Mouse (Mus musculus) thymus, postnatal 14 days (tissue): ENCODE measurements around the gene Gp1ba.

Experiments
- DNase-seq: peaks from one replicate; pipeline ENCODE4 v3.0.0; 2021

Gene Gp1ba

DNA sequence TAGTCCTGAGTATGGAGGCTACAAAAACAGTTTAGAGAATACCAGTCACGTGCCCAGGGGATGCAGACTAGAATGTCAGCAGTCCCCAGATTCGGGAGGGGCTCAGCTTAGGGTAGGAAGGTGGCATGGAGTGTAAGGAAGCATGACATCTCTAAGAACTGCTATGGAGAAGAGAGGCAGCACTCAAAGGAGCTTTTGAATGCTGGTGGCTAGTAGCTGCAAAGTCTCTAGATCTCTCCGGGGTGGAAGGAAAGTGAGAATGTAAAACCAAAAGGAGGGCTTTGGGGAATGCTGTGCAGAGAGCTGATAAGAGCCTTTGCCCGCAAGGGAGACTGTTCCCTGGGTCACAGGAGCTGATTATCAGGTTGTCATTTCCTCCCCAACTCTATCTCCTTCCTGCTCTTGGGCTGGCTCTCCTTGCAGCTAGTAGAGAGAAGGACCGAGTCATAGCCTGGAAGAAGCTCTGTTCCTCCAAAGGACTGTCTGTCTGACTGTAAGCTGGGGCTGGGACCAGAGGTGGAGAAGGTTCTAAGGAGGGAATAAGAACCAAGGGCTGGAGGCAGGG lies at the start of gene Gp1ba:
Gp1ba (plus strand) TSS at position 409 of the 565 bp plus-strand sequence.
- no peak for DNase-seq

DNA sequence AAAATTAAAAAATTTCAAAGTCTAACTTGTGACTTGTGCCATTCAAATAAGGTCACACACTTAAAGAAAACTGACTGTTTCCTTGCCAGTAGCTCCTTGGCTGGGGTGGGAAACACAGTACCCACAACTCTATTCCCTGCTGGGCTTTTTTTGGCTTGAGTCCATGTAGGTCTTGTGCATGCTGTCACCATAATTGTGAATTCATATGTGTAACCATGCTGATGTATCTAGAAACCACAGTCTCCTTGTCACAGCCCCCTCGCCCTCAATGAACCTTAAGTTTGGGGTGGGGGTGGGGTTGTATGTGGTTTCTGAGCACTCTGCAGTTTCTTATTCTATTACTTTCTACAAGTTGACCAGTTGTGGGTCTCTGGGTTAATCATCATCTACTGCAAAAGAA lies 47.2 kb upstream of the Gp1ba start:
- DNase-seq, result no peak

DNA sequence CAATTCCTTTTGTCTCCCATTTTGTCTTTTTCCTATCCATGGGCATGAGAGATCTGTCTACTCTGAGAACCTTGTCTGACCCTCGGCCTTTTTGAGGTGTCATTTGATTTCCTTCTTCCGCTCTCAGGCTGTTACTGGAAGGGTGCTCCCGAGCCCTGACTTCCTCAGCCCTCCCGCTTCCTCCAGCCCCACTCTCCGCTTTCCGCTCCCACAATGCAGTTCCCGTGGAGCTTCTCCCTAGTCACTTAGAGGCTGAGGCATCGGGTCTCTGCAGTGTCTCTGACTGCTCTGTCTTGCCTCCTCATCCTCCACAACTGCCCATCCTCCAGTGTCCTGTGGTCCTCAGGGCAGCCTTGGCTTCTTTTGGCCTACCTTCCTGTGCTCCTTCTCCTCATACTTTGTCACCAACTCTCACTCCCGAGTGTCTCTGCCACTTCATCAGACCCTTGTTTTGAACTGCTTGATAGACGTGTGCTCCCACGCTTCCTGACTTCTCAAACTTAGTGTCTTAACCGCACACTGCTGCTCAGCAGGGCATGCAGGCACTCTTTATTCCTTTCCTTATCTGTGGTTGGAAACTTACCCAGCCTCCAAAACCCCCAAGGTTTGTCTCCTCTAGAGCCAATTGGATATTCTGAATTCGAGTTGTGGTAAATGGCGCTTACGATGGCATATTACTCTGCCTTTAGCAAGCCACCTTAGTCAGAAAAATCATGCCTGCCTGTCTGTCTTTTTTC lies 44.5 kb upstream of the Gp1ba start:
- DNase-seq, result no peak

DNA sequence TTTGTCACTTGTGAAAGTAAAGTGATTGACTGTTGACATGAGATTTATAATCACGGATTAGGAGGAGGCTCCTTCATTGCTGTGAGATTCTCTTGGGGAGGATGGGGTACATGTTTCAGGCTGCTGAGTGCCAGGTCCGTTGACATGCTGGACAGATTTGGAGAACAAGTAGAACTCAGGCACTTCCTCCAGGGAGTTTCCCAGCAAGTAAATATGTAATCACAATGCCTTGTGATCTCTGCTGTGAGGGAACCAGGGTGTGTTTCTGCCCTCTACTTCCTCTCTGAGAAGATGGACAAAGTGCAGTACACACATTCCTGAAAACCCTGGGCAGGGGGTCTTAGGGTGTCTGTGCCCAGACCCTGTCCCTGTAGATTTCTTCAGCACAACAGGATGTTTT lies 43.3 kb upstream of the Gp1ba start:
- DNase-seq, result no peak

DNA sequence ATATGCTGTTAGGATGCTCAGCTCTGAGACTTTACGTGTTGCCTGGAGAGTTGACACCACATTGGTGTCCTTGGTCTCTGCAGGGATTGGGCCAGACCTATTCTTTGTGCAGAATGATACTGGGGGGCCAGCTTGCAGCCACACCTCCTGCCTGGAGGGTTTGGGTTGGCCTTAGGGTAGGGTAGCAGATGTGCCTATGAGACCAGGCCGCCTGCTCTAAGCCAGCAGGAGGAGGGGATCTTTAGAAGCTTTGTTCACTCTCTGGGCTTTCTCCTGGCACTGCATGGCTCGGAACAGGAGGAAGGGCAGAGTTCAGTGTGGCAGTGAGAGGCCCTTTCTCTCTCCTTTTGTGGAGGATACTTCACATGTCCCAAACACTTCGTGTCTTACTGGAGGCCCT lies 42.8 kb upstream of the Gp1ba start:
- DNase-seq, result no peak

DNA sequence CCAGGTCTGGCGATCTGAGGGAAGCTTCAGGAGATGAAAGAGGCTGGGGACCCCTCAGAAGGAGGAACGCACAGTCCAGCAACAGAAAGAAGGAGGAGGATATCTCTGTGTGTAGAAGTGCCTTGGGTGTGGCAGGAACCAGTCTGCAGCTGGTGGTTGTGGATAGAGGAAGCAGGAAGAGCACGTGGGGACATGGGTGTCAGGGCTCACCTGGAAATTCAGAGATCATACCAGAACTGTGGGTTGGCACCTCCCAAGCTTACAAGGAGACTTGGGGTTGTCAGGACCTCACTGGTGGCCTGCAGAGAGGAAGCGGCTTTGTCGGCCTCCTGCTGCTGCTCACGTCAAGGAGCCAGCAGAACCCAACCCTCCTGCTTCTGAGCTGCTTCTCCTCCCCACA lies 41.6 kb upstream of the Gp1ba start:
- DNase-seq, result no peak

DNA sequence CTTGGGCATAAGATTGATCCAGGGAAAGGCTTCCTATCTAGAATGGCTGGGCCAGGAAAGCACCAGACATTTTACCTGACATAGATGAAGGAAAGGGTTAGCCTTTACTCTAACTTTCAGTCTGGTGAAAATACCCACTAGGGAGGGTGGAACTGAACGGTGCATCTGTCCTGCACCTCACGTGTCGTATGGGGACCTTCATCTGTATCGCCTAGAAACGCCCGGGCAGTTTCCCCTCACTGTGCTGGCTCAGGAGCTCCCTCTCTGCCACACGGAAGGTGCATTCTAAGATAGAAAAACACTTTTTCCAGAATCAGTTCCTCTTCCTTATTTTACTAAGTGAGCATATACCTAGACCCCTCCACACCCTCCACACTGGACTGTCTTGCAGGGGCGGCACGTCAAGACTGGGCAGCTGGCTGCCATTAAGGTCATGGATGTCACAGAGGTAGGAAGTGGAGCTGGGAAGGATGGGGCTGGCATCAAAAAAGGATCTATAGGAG lies 40.4 kb upstream of the Gp1ba start:
- no peak for DNase-seq

DNA sequence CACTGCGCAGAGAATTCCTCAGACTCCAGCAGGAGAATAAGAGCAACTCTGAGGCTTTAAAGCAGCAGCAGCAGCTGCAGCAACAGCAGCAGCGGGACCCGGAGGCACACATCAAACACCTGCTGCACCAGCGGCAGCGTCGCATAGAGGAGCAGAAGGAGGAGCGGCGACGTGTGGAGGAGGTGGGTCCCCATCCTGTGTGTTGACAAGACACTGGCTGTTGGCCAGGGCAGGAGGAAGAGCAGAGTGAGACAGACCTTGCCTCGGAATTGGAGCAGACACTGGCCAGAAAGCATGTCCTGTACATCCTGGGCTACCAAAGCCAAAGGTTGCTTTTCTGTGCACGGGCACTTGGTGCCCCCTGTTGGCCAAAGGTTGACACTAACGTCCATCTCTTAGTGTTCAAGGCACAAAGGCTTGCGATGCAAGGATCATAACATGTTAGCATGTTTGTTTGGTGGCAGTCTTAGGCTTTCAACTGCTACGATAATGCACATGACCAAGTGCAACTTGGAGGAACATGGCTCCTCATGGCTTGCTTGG lies 33.8 kb upstream of the Gp1ba start:
- DNase-seq, result peak; percentile 77

DNA sequence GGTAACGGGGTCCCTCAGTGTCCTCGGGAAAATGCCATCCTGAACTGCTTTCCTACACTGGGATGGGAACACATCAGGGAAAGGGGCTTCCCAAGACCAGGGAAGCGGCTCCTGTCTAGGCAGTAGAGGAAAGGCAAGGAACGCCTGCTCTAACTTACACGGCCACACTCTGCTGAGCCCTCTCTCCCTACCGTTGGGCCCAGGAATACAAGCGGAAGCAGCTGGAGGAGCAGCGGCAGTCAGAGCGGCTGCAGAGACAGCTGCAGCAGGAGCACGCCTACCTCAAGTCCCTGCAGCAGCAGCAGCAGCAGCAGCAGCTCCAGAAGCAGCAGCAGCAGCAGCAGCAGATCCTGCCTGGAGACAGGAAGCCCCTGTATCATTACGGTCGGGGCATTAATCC lies 32.2 kb upstream of the Gp1ba start:
- DNase-seq, result no peak

DNA sequence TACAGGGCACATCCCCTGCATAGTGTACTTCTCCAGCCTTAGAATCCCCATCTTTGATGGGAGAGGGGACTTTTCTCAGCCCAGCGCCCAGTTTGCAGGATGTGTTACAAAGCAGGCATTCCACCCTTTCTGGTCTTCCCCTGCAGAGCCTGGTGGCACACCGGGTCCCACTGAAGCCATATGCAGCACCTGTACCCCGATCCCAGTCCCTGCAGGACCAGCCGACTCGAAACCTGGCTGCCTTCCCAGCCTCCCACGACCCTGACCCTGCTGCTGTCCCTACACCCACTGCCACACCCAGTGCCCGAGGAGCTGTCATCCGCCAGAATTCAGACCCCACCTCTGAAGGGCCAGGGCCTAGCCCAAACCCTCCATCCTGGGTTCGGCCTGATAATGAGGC lies 31.3 kb upstream of the Gp1ba start:
- DNase-seq, result no peak

DNA sequence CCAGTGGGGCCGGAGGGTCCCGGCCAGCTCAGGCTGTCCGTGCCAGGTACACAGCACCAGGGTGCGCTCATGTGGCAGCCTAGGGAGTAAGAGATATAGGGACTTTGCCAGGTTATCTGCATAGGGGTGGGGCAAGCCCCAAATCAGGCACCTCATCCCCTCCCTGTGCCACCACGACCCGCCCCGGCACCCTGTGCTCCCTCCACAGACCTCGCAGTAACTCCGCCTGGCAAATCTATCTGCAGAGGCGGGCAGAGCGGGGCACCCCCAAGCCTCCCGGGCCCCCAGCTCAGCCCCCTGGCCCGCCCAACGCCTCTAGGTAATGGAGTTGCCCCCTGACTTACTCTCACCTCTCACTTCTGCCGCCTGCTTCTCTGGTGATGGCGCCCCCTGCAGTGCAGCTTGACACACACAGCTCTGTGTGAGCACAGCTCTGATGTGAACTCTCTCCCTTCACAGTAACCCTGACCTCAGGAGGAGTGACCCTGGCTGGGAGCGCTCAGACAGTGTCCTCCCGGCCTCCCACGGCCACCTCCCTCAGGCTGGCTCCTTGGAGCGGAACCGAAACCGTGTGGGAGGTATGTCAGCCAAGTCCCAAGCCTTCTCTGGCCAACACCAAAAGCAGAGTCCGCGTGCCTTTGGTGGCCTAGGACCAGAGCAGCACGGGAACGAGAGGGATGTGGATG lies 30.4 kb upstream of the Gp1ba start:
- peak; percentile 56 for DNase-seq

DNA sequence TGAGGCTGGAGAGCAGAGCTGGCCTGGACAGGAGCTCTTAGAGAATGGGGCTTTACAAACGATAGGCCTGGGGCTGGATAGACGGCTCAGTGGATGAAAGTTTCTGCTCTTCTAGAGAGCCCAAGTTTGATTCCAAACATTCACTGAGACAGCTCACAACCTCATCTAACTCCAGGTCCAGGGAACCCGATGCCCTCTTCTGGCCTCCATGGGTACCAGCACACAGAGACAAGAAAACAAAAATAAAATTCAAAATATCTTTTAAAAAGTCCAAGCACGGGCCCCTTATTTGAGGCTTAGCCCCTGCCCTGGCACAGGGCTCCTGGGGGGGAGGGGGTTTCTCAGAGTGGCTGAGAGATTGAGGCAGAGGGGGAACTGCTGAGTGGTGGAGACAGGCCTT lies 28.2 kb upstream of the Gp1ba start:
- DNase-seq, result no peak

DNA sequence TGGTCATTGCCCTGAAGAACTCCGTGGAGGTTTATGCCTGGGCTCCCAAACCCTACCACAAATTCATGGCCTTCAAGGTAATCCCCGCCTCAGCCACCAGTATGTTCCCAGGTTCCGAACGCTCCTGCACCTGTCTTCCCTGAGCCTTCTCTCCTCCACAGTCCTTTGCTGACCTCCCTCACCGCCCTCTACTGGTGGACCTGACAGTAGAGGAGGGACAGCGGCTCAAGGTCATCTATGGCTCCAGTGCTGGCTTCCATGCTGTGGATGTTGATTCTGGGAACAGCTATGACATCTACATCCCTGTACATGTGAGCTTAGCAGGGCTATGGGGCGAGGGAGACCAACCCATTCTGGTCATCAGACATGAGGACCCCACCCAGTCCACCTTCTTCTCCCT lies 26.4 kb upstream of the Gp1ba start:
- DNase-seq, result no peak

DNA sequence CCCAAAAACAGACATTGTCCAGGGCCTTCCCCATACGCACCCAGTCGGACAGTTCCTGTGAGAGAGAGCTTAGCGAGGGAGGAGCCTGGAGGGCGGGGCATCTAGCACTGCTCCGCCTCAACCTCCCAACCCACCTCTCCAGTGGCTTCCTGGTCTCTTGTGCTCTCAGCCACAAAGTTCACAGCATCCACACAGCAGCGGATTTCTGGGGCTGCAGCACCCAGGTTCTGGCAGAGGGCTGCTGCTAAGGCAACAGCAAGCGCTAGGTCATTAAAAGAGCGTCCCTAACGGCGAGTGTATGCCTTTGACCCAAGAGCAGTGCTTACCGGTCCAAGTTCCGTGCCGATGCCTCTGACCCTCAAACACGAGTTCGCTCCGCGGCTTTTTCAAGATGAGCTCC lies 23.8 kb upstream of the Gp1ba start:
- DNase-seq, result peak; percentile 83

DNA sequence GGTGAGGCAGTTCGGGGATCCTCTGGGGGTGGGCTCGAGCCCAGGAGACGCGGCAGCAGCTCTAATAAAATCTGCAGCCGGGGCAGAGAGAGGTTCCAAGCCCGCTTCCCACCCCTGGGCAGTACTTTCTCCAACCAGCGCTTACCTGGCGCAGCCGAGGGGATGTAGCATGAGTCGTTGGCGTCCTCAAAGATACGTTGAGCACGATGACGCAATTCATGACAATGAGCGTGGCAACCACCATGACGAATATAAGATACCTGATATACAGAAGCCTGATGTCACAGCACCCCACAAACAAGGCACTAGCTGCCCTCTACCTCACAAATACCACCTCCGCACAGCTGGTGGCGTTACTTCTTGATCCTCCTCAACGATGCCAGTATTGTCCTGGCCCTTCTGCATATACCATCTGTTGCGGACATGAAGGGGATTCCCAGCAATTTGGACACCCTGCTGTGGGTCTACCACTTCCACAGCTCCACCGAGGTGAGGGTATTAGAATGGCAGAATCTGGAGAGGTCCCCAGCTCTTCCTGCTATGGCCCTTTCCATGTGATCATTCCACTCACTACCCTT lies 23.3 kb upstream of the Gp1ba start, which contains the start of gene 4930544D05Rik:
4930544D05Rik (plus strand) TSS at position 333 of the 578 bp plus-strand sequence.
- no peak for DNase-seq

DNA sequence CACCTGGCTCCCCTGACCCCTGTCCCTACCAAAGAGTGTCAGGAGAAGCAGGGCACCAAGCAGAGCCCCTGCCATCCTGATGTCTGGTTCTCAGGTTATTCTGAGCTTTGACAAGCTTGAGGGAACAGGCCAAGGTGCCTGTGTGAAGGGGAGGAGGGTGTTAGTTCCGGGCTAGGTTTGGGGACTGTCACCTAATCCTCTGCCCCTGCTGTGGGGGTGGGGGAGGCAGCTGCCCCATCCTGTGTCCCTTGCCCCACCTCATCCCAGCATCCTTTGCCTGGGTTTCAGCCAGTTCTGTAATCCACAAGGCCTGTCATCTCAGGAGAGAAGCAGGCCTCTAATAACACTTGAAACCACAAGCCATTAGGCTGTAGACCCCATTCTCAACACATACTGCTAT lies 19.8 kb upstream of the Gp1ba start, which contains the start of gene Chrne:
Chrne (minus strand) TSS at position 116 of the 400 bp plus-strand sequence.
- DNase-seq, result no peak

DNA sequence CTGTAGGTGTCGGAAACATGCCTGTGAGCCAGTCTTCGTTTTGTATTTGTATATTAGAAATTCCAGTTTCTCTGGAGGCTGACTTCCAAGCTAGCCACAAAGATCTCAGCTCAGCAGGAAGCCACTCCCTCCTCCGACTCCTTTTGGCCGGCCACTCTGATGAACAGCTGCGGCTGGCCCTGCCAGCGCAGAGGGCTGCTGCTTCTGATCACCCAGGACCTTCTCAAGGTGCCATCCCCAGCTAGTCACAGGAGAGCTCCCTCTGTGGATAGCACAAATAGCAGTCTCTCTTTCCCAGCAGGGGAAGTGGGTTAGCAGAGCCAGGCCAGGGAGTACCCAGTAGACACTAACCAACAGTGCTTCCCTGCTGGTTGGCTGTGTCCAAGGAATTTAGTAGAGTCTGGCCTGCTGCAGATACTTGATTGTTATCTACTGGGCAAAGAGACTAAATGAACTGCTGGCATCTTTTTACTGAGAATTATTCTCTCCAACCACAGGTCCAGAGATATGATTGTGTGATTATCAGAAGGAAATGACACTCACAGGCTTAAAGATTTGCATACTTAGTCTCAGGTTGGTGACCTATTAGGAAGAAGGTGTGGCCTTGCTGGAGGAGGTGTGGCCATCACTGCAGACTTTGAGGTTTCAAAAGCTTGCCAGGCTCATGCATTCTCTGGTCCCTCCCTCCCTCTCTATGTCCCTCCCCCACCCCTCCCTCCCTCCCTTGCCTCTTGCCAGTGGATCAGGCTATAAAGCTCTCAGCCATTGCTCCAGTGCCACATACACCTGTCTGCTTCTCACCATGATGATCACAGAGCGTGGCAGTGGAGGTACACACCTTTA lies 16.7 kb upstream of the Gp1ba start:
- no peak for DNase-seq

DNA sequence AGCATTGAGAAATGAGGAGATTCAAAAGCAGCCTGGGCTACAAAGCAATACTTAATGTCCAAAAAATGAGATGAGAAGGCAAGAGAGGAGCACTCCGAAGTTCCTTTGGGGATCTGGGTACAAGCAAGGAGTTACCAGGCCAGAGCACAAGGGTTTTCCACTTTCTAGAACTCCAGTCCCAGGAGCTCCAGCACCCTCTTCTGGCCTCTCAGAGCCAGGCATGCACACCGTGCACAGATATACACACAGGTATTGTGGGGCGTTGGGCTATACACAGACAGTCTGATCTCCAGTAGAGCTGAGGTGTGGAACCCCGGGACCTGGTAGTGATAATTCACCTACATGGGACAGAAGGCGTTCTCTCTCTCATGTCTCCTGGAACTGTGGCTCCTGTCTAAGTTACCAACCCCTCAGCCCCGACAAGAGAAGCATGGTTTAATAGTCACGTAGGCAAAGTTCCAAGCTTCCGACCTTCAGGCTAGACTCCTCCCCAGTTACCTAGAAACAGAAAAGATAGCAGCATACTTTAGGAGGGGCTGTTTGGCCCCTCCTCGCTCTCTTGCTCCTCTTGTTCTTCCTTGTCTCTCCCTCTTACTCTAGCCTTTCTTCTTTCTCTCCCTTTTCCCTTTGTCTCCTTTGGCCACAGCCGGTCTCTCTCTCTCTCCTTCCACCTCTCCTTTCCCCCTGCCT lies 15.7 kb upstream of the Gp1ba start:
- no peak for DNase-seq

DNA sequence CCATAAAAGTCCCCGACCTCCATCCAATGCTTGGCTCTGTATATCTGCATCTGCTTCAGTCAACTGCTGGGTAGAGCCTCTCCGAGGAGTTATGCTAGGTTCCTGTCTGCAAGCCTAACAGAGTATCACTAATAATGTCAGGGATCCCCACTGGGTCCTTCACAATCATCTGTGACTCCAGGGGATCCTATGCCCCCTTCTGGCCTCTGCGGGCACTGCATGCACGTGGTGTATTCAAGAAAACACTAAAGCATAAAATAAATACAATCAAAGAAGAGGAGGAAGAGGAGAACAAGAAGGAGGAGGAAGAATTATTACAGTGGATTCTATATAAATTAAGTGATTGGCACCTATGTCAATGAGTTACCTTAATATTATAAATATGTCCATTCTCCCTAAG lies 13.4 kb upstream of the Gp1ba start:
- DNase-seq, result peak; percentile 70

DNA sequence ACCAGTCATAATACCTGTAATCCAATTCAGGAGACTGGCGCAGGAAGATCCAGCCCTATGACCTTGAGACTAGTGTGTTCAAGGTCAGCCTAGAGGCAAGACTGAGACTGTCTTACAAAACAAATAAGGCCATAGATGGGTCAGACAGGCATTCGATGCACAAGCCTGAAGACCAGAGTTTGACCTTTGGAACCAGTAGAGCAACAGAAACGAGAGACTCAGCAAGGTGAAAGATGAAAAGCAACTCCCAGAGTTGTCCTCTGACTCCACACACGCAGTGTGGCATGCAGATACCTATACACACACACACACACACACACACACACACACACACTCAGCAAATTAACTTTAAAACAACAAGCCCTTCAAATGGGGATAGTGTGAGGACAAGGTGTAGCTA lies 12.0 kb upstream of the Gp1ba start:
- no peak for DNase-seq

DNA sequence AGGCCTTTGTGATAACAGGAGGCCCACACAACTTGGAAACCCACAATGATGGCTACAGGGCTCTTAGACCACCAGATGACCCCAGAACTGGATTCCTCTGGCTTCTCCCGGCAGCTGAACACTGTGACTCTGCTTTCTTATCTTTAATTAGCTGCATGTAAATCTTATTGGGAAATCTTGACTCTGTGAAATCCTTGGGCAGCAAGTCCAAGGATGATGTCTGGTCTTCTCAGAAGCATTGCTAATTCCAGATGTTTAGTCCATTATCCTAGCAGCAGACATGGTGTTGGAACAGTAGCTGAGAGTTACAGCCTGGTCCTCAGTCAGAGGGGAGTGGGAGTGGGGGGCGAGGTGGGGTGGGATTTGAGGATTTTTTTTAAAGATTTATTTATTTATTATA lies 10.5 kb upstream of the Gp1ba start:
- no peak for DNase-seq

DNA sequence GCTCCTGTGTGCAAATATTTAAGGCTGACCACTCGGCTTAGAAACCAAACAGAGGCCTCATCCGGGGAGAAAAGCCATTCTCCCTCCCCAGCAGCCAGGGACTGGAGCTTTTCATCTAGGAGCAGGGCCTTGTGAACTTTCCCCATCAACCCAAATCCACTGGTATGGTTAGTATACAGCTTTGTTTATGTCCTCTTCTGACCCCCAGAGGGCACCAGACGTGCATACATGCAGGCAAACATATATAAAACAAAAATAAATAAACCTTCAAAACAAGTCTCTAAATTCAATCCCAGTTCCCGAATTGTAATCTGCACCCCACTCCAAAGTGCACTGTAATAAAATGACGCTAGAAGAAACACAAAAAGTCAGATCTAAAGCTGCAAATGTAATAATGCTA lies 9.4 kb upstream of the Gp1ba start:
- DNase-seq, result peak; percentile 61
